Mouse (Mus musculus) limb, embryonic 11.5 days (tissue): ENCODE results near the gene Gsk3a. TPM values are rescaled to one million over a fixed set of nuclear protein-coding genes. Genes with fewer than 3 reads are reported as not detected.

Experiments
- ATAC-seq: fragments of 200-750 bp; cut with Nextera tagmentation; 2 replicates; pipeline ENCODE4 v1.8.0; 2017; ENCODE audit warnings: low read depth; ENCODE audit not compliant: insufficient number of reproducible peaks, low FRiP score, low TSS enrichment
- DNase-seq: peaks from one replicate; pipeline ENCODE4 v3.0.0-alpha.2; 2015; ENCODE audit warnings: low spot score
- H3K27ac ChIP-seq: fragments of 300-500 bp; sonication (generic); replicated peaks from 2 replicates; pipeline ENCODE4 v1.5.1; 2014; ENCODE audit warnings: low read depth, mild to moderate bottlenecking, low read length
- H3K27me3 ChIP-seq: fragments of 300-500 bp; sonication (generic); 2 replicates; pipeline ENCODE4 v1.6.1; 2014; ENCODE audit warnings: mild to moderate bottlenecking, low read length, mixed read lengths; ENCODE audit not compliant: control insufficient read depth, insufficient read depth
- H3K36me3 ChIP-seq: fragments of 300-500 bp; sonication (generic); 2 replicates; pipeline ENCODE4 v1.6.1; 2014; ENCODE audit warnings: mild to moderate bottlenecking, low read length, moderate library complexity, mixed read lengths; ENCODE audit not compliant: control insufficient read depth, insufficient read depth
- H3K4me1 ChIP-seq: fragments of 300-500 bp; sonication (generic); 2 replicates; pipeline ENCODE4 v1.6.1; 2014; ENCODE audit warnings: low read length, mixed read lengths; ENCODE audit not compliant: control insufficient read depth, insufficient read depth
- H3K4me2 ChIP-seq: fragments of 300-500 bp; sonication (generic); 2 replicates; pipeline ENCODE4 v1.6.1; 2014; ENCODE audit warnings: low read depth, mild to moderate bottlenecking, moderate library complexity; ENCODE audit not compliant: severe bottlenecking
- H3K4me3 ChIP-seq: fragments of 300-500 bp; sonication (generic); 2 replicates; pipeline ENCODE4 v1.5.1; 2014; ENCODE audit warnings: low read depth, low read length
- H3K9ac ChIP-seq: fragments of 300-500 bp; sonication (generic); 2 replicates; pipeline ENCODE4 v1.6.1; 2014; ENCODE audit warnings: mild to moderate bottlenecking, low read length
- H3K9me3 ChIP-seq: fragments of 300-500 bp; sonication (generic); 2 replicates; pipeline ENCODE4 v1.6.1; 2016; ENCODE audit warnings: low read length; ENCODE audit not compliant: control insufficient read depth
- WGBS: fragments of 180-500 bp; shearing (Covaris S2); extraction: QIAGEN DNeasy Blood & Tissue Kit; methylation state at CpG from one replicate; pipeline ENCODE4 v1.1.7; 2014; 5-methylcytosine and 5-hydroxymethylcytosine counted together
- polyA plus RNA-seq: library from polyadenylated mRNA; unstranded; fragments of >200 nt; fragmentation: Nextera tagmentation; extraction: Ambion mirVana; gene quantifications from 2 replicates; pipeline ENCODE4 v1.2.1, GENCODE M21; 2014

Gene Gsk3a
- polyA plus RNA-seq, 1 experiment from 2014 or later: 17.3 TPM

GRCm38 (mm10) chr7:25263968-25264870, 26.6 kb upstream of the Gsk3a start:
- no peak for ATAC-seq

GRCm38 (mm10) chr7:25261896-25262295, 24.2 kb upstream of the Gsk3a start:
- Histone ChIP-seq H3K4me1 (peaks cover 4% of the 10 kb centered on the region), H3K27me3 (no peaks in the 10 kb centered on the region), H3K4me2 (no peak overlapping the region), H3K4me3 (no peak overlapping the region), H3K9me3 (no peaks in the 10 kb centered on the region), H3K27ac (no peak overlapping the region), H3K36me3 (no peaks in the 10 kb centered on the region), H3K9ac (no peak overlapping the region)
- WGBS: 91% methylated on average over 1 of the region's 1 CpGs
- DNase-seq: no peak
- no peak for ATAC-seq

More at GRCm38 (mm10) chr7:25263968-25264870, 26.6 kb upstream of the Gsk3a start:
- 29% methylated on average over 17 of the region's 17 CpGs for WGBS
- no peak overlapping the region for H3K27ac ChIP-seq
- no peak for DNase-seq
- H3K4me2 ChIP-seq: no peak overlapping the region
- H3K9me3 ChIP-seq: no peaks in the 10 kb centered on the region
- no peak overlapping the region for H3K4me3 ChIP-seq
- H3K9ac ChIP-seq: no peak overlapping the region
- H3K4me1 ChIP-seq: peaks cover 11% of the 10 kb centered on the region
- H3K36me3 ChIP-seq: no peaks in the 10 kb centered on the region
- no peaks in the 10 kb centered on the region for H3K27me3 ChIP-seq

- 14% methylated on average over 8 of the region's 8 CpGs for WGBS
- H3K4me3 ChIP-seq: peak overlapping the region; percentile 99; the same call in 1 of the 2 replicates
- H3K27me3 ChIP-seq: no peaks in the 10 kb centered on the region
- no peaks in the 10 kb centered on the region for H3K36me3 ChIP-seq
- ATAC-seq: no peak
- H3K4me2 ChIP-seq: peak overlapping the region; percentile 83; the same call in 1 of the 2 replicates
- no peak overlapping the region for H3K27ac ChIP-seq
- peak overlapping the region; percentile 3; the same call in 1 of the 2 replicates for H3K9ac ChIP-seq
- H3K9me3 ChIP-seq: no peaks in the 10 kb centered on the region
- DNase-seq: no peak
- peaks cover 27% of the 10 kb centered on the region for H3K4me1 ChIP-seq
Measured at GRCm38 (mm10) chr7:25251822-25252221, 14.2 kb upstream of the Gsk3a start.

GRCm38 (mm10) chr7:25251071-25251791, 13.6 kb upstream of the Gsk3a start:
- H3K27me3 ChIP-seq: no peaks in the 10 kb centered on the region

GRCm38 (mm10) chr7:25250141-25250972, 12.7 kb upstream of the Gsk3a start, which contains the start of gene Erf:
Erf (minus strand) TSS chr7:25250761.
- ATAC-seq: peak; percentile 74
- H3K36me3 ChIP-seq: peaks cover 3% of the 10 kb centered on the region; the same call in 1 of the 2 replicates
- peak within 1 kb of the TSS; percentile 88 for H3K9ac ChIP-seq
- H3K27me3 ChIP-seq: no peaks in the 10 kb centered on the region
- under 1% methylated on average over 73 of the region's 81 CpGs for WGBS
- peak within 1 kb of the TSS; percentile 83 for H3K4me2 ChIP-seq
- DNase-seq: peak; percentile 98
- peak within 1 kb of the TSS; percentile 99 for H3K4me3 ChIP-seq
- H3K4me1 ChIP-seq: peaks cover 33% of the 10 kb centered on the region
- no peaks in the 10 kb centered on the region for H3K9me3 ChIP-seq
- H3K27ac ChIP-seq: peak within 1 kb of the TSS; percentile 99

More at GRCm38 (mm10) chr7:25251071-25251791, 13.6 kb upstream of the Gsk3a start:
- peak overlapping the region; percentile 83 for H3K4me2 ChIP-seq
- H3K9ac ChIP-seq: peak overlapping the region; percentile 42; the same call in 1 of the 2 replicates
- H3K4me3 ChIP-seq: peak overlapping the region; percentile 99
- peaks cover 33% of the 10 kb centered on the region for H3K4me1 ChIP-seq
- H3K36me3 ChIP-seq: 0 out of 2 replicates have a peak, but pooled peaks cover 3% of the 10 kb centered on the region
- H3K9me3 ChIP-seq: no peaks in the 10 kb centered on the region
- DNase-seq: peak; percentile 74
- no peak for ATAC-seq
- 3% methylated on average over 22 of the region's 22 CpGs for WGBS
- H3K27ac ChIP-seq: peak overlapping the region; percentile 66

GRCm38 (mm10) chr7:25249314-25250140, 11.9 kb upstream of the Gsk3a start:
- H3K9ac ChIP-seq: peak overlapping the region; percentile 88
- ATAC-seq (peak; percentile 65), DNase-seq (peak; percentile 90)
- no peaks in the 10 kb centered on the region for H3K9me3 ChIP-seq
- peaks cover 33% of the 10 kb centered on the region for H3K4me1 ChIP-seq
- H3K4me2 ChIP-seq: peak overlapping the region; percentile 83
- 0% methylated on average over 46 of the region's 73 CpGs for WGBS
- peaks cover 8% of the 10 kb centered on the region for H3K36me3 ChIP-seq
- H3K27ac ChIP-seq: peak overlapping the region; percentile 99
- H3K27me3 ChIP-seq: no peaks in the 10 kb centered on the region
- peak overlapping the region; percentile 99 for H3K4me3 ChIP-seq

- H3K9ac ChIP-seq: peak overlapping the region; percentile 88
- 0% methylated on average over 24 of the region's 25 CpGs for WGBS
- no peaks in the 10 kb centered on the region for H3K27me3 ChIP-seq
- peak overlapping the region; percentile 99 for H3K4me3 ChIP-seq
- H3K4me1 ChIP-seq: peaks cover 33% of the 10 kb centered on the region
- peak overlapping the region; percentile 83 for H3K4me2 ChIP-seq
- H3K9me3 ChIP-seq: no peaks in the 10 kb centered on the region
- ATAC-seq: no peak
- peaks cover 8% of the 10 kb centered on the region for H3K36me3 ChIP-seq
- peak overlapping the region; percentile 99 for H3K27ac ChIP-seq
- DNase-seq: peak; percentile 71
Measured at GRCm38 (mm10) chr7:25248846-25249313, 11.2 kb upstream of the Gsk3a start.
